Mouse (Mus musculus) hindbrain, embryonic 14.5 days (tissue): ENCODE measurements around the gene Zfp326. TPM values are rescaled to one million over a fixed set of nuclear protein-coding genes. Genes with fewer than 3 reads are reported as not detected.

Experiments used
- ATAC-seq: fragments of 200-750 bp; cut with Nextera tagmentation; 2 replicates; pipeline ENCODE4 v1.8.0; 2017; ENCODE audit warnings: moderate number of reproducible peaks, mild to moderate bottlenecking, moderate TSS enrichment, moderate library complexity; ENCODE audit not compliant: low FRiP score
- DNase-seq: peaks from one replicate; pipeline ENCODE4 v3.0.0-alpha.2; 2015; ENCODE audit warnings: low spot score
- H3K27ac ChIP-seq: fragments of 300-500 bp; sonication (generic); 2 replicates; pipeline ENCODE4 v1.5.1; 2014; ENCODE audit warnings: mild to moderate bottlenecking, moderate library complexity
- H3K27me3 ChIP-seq: fragments of 300-500 bp; sonication (generic); 2 replicates; pipeline ENCODE4 v1.6.1; 2014; ENCODE audit warnings: mild to moderate bottlenecking, low read length, mixed read lengths; ENCODE audit not compliant: control insufficient read depth, insufficient read depth
- H3K36me3 ChIP-seq: fragments of 300-500 bp; sonication (generic); replicated peaks from 2 replicates; pipeline ENCODE4 v1.6.1; 2014; ENCODE audit not compliant: control insufficient read depth, insufficient read depth
- H3K4me1 ChIP-seq: fragments of 300-500 bp; sonication (generic); replicated peaks from 2 replicates; pipeline ENCODE4 v1.6.1; 2014; ENCODE audit warnings: antibody characterized with exemption, low read length, mixed read lengths; ENCODE audit not compliant: control insufficient read depth, insufficient read depth
- H3K4me2 ChIP-seq: fragments of 300-500 bp; sonication (generic); replicated peaks from 2 replicates; pipeline ENCODE4 v1.6.1; 2014; ENCODE audit warnings: mild to moderate bottlenecking, moderate library complexity
- H3K4me3 ChIP-seq: fragments of 300-500 bp; sonication (generic); replicated peaks from 2 replicates; pipeline ENCODE4 v1.5.1; 2014; ENCODE audit warnings: mild to moderate bottlenecking, low read length
- H3K9ac ChIP-seq: fragments of 300-500 bp; sonication (generic); 2 replicates; pipeline ENCODE4 v1.6.1; 2014
- H3K9me3 ChIP-seq: fragments of 300-500 bp; sonication (generic); 2 replicates; pipeline ENCODE4 v1.6.1; 2016; ENCODE audit warnings: low read length; ENCODE audit not compliant: control insufficient read depth
- WGBS: fragments of 180-500 bp; shearing (Covaris S2); extraction: QIAGEN DNeasy Blood & Tissue Kit; methylation state at CpG from one replicate; pipeline ENCODE4 v1.1.7; 2014; 5-methylcytosine and 5-hydroxymethylcytosine counted together
- polyA plus RNA-seq: library from polyadenylated mRNA; unstranded; fragments of >200 nt; fragmentation: Nextera tagmentation; extraction: Ambion mirVana; gene quantifications from 2 replicates; pipeline ENCODE4 v1.2.1, GENCODE M21; 2014

Zfp326 gene
- polyA plus RNA-seq, 1 experiment from 2014 or later: 41.9 TPM

GRCm38 (mm10) chr5:105874476-105874875 lies 1.9 kb upstream of the Zfp326 start:
- Histone ChIP-seq H3K27me3 (no peaks in the 10 kb centered on the region), H3K4me1 (peaks cover 19% of the 10 kb centered on the region), H3K9ac (no peak overlapping the region), H3K36me3 (no peaks in the 10 kb centered on the region), H3K9me3 (no peaks in the 10 kb centered on the region), H3K4me3 (no peak overlapping the region), H3K27ac (no peak overlapping the region), H3K4me2 (no peak overlapping the region)
- no peak for ATAC-seq
- DNase-seq: no peak
- WGBS: 97% methylated on average over 11 of the region's 11 CpGs

- Histone ChIP-seq H3K36me3 (peaks cover 7% of the 10 kb centered on the region; the same call in 1 of the 2 replicates), H3K4me1 (peaks cover 29% of the 10 kb centered on the region), H3K9me3 (no peaks in the 10 kb centered on the region), H3K4me2 (peak overlapping the region; percentile 78), H3K4me3 (peak overlapping the region; percentile 96), H3K9ac (peak overlapping the region; percentile 98), H3K27ac (peak overlapping the region; percentile 92), H3K27me3 (no peaks in the 10 kb centered on the region)
- WGBS: under 1% methylated on average over 46 of the region's 46 CpGs
- ATAC-seq (peak; percentile 56), DNase-seq (peak; percentile 45)
These were observed 785 bp downstream of the Zfp326 start for GRCm38 (mm10) chr5:105876925-105877774.

GRCm38 (mm10) chr5:105887317-105887716 lies 11.0 kb downstream of the Zfp326 start:
- H3K9me3 ChIP-seq: no peaks in the 10 kb centered on the region
- H3K9ac ChIP-seq: no peak overlapping the region
- H3K36me3 ChIP-seq: peaks cover 45% of the 10 kb centered on the region
- no peak overlapping the region for H3K27ac ChIP-seq
- DNase-seq (no peak), ATAC-seq (no peak)
- H3K4me1 ChIP-seq: no peaks in the 10 kb centered on the region; the same call in 1 of the 2 replicates
- 96% methylated on average over 4 of the region's 4 CpGs for WGBS
- H3K27me3 ChIP-seq: no peaks in the 10 kb centered on the region
- H3K4me2 ChIP-seq: no peak overlapping the region
- H3K4me3 ChIP-seq: no peak overlapping the region

- Histone ChIP-seq H3K36me3 (peaks cover 53% of the 10 kb centered on the region), H3K9me3 (no peaks in the 10 kb centered on the region), H3K27me3 (no peaks in the 10 kb centered on the region), H3K9ac (no peak overlapping the region), H3K4me2 (no peak overlapping the region), H3K27ac (no peak overlapping the region), H3K4me3 (no peak overlapping the region), H3K4me1 (no peaks in the 10 kb centered on the region)
- 96% methylated on average over 4 of the region's 4 CpGs for WGBS
- ATAC-seq (no peak), DNase-seq (no peak)
These were observed 21.8 kb downstream of the Zfp326 start for GRCm38 (mm10) chr5:105898161-105898560.

- ATAC-seq: no peak
- Histone ChIP-seq H3K4me1 (no peaks in the 10 kb centered on the region), H3K27ac (no peak overlapping the region), H3K36me3 (peaks cover 76% of the 10 kb centered on the region), H3K9ac (no peak overlapping the region), H3K4me3 (no peak overlapping the region), H3K4me2 (no peak overlapping the region), H3K27me3 (no peaks in the 10 kb centered on the region), H3K9me3 (no peaks in the 10 kb centered on the region)
- WGBS: 92% methylated on average over 5 of the region's 5 CpGs
- no peak for DNase-seq
These were observed 32.8 kb downstream of the Zfp326 start for GRCm38 (mm10) chr5:105909209-105909608.

GRCm38 (mm10) chr5:105909671-105910070 lies 33.3 kb downstream of the Zfp326 start:
- Histone ChIP-seq H3K9ac (no peak overlapping the region), H3K4me2 (no peak overlapping the region), H3K27ac (no peak overlapping the region), H3K4me1 (no peaks in the 10 kb centered on the region), H3K36me3 (peaks cover 79% of the 10 kb centered on the region), H3K9me3 (no peaks in the 10 kb centered on the region), H3K27me3 (no peaks in the 10 kb centered on the region), H3K4me3 (no peak overlapping the region)
- DNase-seq: no peak
- WGBS: 94% methylated on average over 3 of the region's 3 CpGs
- no peak for ATAC-seq

- WGBS: 89% methylated on average over 5 of the region's 5 CpGs
- no peak for DNase-seq
- peaks cover 90% of the 10 kb centered on the region for H3K36me3 ChIP-seq
These were observed 35.1 kb downstream of the Zfp326 start for GRCm38 (mm10) chr5:105911498-105911897.

GRCm38 (mm10) chr5:105917398-105917797 lies 41.0 kb downstream of the Zfp326 start:
- H3K27me3 ChIP-seq: no peaks in the 10 kb centered on the region
- H3K9me3 ChIP-seq: no peaks in the 10 kb centered on the region
- H3K4me1 ChIP-seq: no peaks in the 10 kb centered on the region
- H3K4me2 ChIP-seq: no peak overlapping the region
- H3K36me3 ChIP-seq: peaks cover 64% of the 10 kb centered on the region
- DNase-seq: no peak
- H3K27ac ChIP-seq: no peak overlapping the region
- no peak for ATAC-seq
- 92% methylated on average over 3 of the region's 3 CpGs for WGBS
- no peak overlapping the region for H3K4me3 ChIP-seq
- H3K9ac ChIP-seq: no peak overlapping the region

More at GRCm38 (mm10) chr5:105911498-105911897, 35.1 kb downstream of the Zfp326 start:
- ATAC-seq: no peak
- no peak overlapping the region for H3K4me3 ChIP-seq
- H3K4me2 ChIP-seq: no peak overlapping the region
- no peaks in the 10 kb centered on the region for H3K27me3 ChIP-seq
- no peak overlapping the region for H3K9ac ChIP-seq
- no peaks in the 10 kb centered on the region for H3K9me3 ChIP-seq
- no peak overlapping the region for H3K27ac ChIP-seq
- H3K4me1 ChIP-seq: no peaks in the 10 kb centered on the region

GRCm38 (mm10) chr5:105918289-105918688 lies 41.9 kb downstream of the Zfp326 start:
- no peak overlapping the region for H3K4me3 ChIP-seq

More at GRCm38 (mm10) chr5:105918289-105918688, 41.9 kb downstream of the Zfp326 start:
- no peak for ATAC-seq
- Histone ChIP-seq H3K27ac (no peak overlapping the region), H3K9me3 (no peaks in the 10 kb centered on the region), H3K36me3 (peaks cover 55% of the 10 kb centered on the region), H3K4me1 (no peaks in the 10 kb centered on the region), H3K4me2 (no peak overlapping the region), H3K9ac (no peak overlapping the region), H3K27me3 (no peaks in the 10 kb centered on the region)
- no peak for DNase-seq
- WGBS: 86% methylated on average over 6 of the region's 6 CpGs
